Mouse (Mus musculus) regulatory T cell (primary cell): ENCODE results near the gene Itpka.
"Not testable (repeated sequence)": the region's sequence is repeated elsewhere in the genome, so short reads cannot be mapped to it uniquely, and the experiment has no call there.

Experiments used
- in situ Hi-C: fragments of 300-600 bp; cut with MboI, MseI; formaldehyde crosslinking; loops from one replicate; pipeline ENCODE4 v1.15.1; 2025; ENCODE audit warnings: high pct_unique_total_duplicates

Itpka gene

DNA sequence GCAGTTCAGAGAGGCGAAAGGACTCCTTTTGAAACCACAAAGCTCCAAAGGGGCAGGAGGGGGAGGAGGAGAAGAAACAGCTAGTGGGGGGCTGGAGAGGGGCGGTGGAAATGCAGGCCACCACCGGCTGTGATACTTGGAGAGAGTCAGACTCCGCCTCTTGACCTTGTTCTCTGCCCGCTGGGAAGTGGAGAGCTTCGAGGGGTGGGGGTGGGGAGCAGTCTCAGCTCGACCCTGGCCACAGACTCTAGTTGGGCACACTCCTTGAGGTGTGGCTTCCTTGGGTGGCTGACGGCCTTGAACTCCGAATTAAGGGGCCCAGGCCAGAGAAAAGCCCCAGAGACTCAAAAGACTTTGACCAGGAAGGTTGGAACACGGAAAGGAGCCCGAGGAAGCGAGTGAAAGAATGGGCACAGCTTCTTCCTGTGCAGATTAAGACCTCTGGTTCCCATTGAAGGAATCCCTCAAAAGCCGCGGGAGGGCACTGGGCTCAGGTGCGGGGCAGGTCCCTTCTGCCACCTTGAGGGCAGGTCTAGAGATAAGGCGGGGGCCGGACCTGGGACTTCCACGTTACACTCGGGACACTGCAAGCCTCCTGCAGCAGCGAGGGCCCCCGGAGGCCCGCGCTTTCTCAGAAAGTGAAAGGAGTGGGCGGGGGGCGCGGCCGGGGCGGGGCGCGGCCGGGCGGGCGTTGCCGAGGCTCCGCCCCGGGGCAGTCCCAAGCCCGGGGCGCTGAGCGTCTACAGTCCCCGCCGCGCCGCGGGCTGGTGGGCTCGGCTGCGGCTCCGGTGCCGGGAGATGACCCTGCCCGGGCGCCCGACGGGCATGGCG lies at the start of gene Itpka:
Gene Itpka (plus strand): TSS at position 757 of the 831 bp plus-strand sequence.
- in situ Hi-C loops = no loop called here

DNA sequence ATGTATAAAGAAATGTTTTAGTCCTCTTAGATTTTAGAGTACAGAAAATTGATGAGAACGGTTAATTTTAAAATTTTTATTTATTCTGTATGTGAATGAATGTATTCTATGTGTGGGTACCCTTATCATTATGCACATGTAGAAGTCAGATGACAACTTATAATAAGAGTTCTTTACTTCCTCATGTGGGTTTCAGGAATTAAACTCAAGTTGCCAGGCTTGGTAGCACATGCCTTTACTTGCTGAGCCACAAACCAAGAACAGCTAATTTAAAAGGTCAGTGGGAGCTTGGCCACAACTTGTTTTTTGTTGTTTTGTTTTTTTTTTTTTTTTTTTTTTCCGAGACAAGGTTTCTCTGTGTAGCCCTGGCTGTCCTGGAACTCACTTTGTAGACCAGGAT lies 47.3 kb upstream of the Itpka start:
- in situ Hi-C loops = no loop called here

DNA sequence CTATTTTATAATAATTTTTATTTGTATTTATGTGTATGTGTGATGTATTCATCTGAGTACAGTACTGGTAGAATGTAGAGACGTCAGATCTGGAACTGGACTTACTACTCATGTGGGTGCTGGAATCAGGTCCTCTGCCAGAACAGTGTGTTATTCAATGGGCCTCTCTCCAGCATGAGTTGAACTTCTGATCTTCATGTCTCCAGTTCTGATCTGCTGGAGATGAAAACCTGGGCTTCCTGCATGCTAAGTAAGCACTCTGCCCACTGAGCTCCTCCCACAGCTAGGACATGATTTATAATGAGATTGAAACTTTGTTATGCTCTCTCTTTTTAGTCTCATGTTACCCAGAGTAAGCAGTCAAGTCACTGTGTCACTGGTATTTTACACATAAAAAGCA lies 46.0 kb upstream of the Itpka start:
- in situ Hi-C loops = no loop called here

DNA sequence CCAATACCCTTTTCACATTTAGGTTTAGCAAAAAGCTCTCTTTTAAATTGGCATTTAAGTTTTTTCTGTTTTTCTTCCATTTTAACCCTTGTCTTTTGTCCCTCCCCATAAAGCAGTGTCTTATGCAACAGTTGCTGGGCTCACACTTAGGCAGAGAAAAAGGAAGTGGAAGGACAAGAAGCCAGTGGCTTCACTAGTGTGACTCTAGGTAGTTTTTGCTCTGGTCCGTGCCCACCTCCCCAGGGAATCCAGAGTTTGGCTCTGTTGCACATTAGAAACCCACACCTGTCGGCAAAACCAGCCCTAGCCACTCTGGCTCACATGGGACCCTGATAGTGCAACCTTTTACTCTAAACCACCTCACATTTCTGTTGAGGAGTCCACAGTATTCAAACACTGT lies 43.7 kb upstream of the Itpka start:
- in situ Hi-C loops = no loop called here

DNA sequence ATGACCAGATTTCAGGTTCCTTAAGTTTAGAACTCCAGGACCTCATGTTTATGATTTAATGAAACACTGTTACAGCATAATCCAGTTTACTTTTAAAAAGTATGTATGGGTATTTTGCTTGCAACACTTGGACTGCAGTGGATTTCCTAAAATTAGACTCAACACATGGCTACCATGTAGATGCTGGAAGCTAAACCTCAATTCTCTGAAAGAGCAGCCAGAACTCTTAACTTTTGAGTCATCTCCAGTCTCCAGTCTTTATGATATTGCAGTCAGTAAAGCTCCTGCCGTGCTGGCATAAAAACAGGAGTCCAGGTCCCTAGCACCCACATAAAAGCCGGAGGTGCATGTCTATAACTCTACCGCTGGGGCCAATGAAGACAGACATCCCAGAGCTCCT lies 42.2 kb upstream of the Itpka start:
- in situ Hi-C loops = no loop called here

DNA sequence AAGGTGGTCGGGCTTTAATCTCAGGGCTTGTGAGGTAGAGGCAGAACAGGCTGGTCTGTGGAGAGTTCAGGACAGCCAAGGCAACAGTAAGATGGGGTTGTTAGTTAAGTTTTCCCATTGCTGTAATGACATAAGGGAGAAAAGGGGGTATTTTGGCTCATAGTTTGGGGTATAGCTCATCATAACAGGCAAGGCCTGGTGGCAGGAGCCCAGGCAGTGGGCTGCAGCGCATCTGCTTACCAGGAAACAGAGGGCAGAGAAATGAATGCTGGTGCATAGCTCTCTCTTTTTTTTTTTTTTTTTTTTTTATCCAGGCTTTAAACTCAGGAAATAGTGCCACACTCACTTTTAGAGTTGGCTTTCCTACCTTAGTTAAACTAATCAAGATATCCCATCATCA lies 39.0 kb upstream of the Itpka start:
- in situ Hi-C loops = no loop called here

DNA sequence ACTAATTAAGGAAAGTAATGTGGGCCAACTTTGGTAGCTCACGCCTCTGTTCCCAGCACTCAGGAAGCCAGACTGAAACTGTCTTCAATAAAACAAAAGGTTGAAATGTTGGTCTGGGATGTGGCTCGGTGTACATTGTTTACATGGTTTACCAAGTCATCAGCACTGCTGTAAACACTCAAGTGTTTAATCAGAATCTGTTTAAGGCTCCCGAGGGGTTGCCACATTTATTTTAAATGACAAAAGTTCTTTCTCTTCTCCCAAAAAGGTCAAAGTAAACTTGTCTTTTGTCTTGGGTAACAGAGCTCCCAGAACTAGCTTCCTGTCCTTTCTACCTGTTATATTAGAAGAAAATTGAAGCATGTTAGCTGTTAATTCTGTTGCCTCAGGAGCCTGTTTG lies 34.5 kb upstream of the Itpka start:
- in situ Hi-C loops = no loop called here

DNA sequence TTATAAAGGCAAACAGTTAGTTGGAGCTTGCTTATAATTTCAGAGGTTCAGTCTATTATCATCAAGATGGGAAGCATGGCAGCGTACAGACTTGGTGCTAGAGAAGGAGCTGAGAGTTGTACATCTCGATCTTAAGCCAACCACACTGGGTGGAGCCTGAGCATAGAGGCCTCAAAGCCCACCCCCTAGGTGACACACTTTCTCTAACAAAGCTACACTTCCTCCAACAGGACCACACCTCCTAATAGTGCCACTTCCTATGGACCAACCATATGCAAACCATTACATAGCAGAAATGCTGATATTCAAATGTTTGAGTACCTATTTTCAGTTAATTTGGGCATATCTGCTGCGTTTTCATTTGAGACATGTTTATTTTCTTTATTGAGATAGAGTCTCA lies 32.1 kb upstream of the Itpka start:
- in situ Hi-C loops = no loop called here

DNA sequence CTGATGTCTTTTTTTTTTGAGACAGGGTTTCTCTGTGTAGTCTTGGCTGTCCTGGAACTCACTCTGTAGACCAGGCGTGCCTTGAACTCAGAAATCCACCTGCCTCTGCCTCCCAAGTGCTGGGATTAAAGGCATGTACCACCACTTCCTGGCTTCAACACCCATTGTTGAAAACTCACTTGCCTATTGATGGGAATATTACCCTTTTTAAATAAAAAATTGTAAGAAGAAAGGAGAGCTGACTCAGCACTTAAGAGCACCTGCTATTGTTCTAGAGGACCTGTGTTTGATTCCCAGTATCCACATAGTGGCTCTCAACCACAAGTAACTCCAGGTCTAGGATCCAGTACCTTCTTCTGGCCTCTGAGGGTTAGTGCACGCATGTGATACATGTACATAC lies 26.3 kb upstream of the Itpka start:
- in situ Hi-C loops = not testable (repeated sequence)

DNA sequence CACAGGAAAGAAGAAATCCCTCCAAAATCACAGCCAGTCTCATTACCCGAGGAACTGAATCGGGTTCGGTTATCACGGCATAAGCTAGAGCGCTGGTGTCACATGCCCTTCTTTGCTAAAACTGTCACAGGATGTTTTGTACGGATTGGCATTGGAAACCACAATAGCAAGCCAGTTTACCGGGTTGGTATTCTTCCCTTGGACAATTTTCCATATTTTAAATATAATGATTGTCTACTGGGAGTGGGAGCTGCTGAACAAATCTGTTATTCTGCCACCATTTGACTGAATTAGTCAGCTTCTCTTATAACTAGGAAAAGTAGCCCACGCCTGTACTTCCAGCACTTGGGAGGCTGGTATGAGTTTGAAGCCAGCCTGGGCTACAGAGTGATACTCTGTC lies 21.1 kb upstream of the Itpka start:
- in situ Hi-C loops = no loop called here

DNA sequence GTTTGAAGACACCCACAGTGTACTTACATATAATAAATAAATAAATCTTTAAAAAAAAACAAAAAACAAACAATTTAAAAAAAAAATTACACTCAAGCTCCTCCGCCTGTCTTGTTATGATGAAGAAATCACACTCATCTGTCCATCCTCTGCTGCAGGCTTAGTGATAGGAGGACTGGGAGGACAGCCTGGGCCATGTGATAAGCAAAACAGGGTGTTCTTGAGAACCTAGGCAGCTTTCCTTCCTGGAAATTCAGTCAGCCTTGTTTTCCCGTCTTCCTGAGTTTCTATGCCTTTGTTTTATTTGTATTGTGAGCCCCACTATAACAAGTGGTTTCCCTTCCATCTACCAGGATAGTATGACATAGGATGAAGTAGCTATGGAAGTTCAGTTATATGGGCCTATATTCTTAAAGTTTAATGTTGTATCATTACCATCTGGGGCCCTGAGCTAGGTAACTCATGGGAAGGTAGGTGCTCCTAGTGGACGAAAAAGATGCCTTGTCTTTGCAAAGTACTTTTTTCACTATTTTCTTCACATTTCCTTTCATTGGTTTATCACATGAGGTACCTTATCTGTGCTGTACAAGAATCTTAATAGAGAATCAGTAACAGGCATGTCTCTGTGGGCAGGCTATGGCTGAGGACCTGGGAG lies 14.2 kb upstream of the Itpka start:
- in situ Hi-C loops = no loop called here

DNA sequence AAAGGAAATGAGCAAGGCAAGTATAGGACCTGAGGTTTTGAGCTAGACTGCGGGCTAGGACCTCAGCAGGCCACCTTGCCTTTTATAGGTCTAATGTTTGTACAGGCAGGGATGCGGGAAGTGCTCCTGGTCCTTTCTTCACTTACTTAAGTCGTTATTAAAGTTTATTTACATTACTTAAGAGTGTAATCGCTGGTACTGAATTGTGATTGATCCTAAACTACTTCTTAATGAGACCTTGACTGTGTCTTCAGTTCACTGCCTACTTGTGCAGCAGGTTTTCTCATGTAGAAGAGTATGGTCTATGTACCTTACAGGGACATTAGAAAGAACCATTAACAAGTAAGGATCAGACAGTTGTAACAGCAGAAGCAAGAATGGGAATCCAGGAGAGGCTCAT lies 11.4 kb upstream of the Itpka start:
- in situ Hi-C loops = no loop called here

DNA sequence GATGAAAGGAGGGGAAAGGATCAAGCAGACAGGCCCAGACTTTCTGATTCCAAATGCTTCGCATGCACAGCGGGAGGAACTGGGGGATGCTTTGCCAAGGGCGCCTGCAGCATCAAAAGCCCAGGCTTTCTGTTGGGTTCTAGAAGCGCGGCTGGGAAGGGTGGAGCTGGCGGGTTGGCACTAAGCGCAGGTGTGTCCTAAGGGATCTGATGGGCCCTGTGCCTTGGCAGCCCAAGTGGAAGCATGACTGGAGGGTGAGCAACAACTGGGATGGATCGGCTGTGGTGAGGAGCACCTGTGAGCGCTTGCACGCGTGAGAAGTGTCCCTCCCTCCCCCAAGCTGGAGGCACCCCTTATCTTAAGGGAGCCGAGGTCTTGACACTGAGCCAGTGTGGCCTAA lies 5.0 kb upstream of the Itpka start:
- in situ Hi-C loops = no loop called here

DNA sequence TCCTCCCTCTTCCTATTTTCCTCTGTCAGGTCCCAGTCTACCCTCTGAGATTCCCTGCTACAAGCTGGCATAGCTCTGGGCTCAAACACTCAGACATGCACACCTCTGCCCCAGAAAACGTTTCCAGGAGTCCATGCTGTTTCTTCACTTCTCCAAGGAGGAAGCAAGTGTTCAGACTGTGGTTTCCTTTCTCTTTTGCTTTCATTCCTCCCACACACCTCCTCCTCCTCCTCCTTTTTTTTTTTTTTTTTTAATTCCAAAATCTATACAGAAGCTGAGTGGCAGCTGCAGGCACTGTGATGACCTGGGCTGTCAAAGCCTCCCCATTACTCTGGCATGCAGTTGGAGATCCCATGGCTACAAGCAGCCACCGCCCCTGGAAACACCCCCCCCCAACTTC lies 1.6 kb upstream of the Itpka start:
- in situ Hi-C loops = no loop called here

DNA sequence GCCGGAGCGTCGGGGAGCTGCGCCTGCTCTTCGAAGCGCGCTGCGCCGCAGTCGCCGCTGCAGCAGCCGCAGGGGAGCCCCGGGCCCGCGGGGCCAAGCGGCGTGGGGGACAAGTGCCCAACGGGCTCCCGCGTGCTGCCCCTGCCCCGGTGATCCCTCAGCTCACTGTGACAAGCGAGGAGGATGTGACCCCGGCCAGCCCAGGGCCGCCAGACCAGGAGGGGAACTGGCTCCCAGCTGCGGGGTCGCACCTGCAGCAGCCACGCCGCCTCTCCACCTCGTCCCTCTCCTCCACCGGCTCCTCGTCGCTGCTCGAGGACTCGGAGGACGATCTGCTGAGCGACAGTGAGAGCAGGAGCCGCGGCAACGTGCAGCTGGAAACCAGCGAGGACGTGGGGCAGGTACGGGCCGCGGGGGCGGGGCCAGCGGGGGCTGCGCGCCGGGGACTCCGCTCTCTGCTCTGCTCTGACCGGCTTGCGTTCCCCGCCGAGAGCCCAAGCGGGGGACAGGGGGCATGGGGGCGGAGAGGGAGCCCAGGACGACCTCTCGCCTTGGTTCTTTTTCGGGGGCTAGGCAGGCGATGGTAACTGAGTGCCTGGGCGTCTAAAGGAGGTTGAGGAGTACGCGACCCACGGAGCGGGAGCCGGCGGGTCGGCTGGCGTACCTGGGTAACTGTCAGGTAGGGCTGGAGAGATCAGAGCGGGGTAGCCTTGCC lies 481 bp downstream of the Itpka start:
- in situ Hi-C loops = no loop called here

DNA sequence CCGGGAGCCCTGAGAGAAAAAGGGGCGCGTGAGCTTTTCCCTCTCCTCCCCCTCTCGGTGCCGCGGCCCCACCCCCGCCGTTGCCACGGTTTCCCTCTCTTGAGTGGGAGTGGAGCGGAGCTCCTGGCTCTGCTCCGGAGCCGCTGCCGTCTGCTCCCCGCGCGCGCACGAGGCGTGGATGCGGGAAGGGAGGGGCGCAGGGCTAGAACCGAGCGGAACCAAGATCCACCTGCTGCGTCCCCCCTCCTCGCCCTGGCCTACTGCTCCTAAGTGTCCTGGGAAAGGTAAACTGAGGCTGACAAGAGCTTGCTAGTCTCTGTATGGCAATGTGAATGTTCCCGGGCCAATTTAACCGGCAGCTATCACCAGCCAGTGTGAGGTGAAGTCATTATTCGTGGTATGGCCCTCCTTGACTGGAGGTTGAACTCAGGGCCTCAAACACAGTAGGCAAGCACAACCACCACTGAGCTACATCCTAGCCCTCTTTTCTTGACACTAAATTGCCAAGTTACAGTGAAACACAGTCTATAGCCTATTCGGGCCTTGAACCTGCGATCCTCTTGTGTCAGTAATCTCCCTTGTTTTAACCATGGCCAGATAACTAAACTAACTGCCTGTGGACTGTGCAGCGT lies 1.2 kb downstream of the Itpka start:
- in situ Hi-C loops = no loop called here

DNA sequence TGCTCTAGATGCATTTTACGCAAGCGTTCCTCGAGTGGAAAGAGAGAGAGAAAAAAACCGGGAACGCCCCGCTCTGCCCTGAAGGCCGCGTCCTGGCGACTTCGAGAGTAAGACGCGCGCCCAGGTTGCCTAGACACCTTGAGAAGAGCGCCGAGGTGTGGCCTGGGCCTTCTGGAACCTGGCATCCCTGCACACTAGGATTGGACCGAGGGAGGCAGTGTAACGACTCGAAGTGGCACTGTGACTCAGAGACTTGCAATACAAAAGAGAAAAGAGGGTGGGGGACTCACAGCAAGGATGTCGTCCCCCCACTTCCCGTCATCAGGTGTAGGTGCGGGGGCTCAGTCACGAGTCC lies 1.6 kb downstream of the Itpka start:
- in situ Hi-C loops = no loop called here

DNA sequence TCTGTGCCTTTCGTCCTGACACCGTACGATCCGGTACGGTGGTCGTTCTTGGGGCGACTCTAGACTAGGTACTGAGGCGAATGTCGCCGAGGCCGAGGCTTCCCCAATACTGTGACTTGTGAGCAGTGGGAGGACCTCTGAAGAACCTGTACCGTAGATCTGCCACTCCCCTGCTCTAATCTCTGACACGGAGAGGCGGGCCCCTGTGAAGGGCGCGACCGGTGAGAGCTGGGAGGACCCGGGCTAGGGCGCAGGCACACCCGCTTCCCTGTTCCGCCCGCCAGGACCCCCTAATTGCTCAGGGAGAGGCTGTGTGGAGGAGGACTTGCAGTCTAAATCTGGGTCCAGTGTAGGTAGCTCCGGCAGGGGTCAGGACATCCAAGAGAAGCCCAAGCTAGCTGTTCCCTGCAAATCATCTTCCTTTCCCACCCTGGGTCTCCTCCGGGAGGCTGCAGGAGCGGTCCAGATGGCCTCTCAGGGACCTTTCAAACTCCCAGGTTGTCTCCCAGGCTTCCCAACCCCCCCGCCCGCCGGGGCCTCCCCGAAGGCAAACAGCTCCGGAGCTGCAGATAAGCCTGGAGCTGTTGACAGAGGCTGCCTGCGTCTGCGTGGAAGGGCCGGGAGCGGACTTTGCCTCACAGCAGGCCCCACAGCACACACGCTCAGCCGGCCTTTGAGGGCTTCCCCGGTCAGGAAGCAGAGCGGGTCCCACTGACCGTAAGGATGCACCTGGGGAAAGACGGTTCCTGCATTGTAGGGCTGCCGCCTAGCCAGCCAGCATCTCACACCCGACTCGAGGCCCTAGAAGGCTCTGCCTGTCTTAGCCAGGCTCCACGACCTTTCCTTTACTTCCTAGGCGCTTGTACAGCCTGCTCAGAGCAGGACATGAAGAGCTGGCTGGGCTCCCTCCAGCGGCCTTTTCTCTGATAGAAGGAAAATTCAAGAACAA lies 2.3 kb downstream of the Itpka start:
- in situ Hi-C loops = no loop called here

DNA sequence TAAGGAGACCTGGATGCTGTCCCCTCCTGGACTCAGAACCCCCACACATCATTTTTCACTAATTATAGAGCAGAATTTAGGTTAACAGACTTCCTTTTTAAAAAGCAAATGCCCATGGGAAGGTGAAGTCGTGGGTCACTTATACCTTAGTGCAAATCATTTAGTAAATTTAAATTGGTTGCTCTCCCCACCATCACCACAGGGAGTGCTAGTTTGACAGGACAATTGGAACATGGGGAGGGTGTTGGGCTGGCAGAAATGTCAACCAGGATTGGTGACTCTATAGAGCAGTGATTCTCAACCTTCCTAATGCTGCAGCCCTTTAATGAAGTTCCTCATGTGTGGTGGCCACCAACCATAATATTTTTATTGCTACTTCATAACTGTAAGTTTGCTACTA lies 3.1 kb downstream of the Itpka start:
- in situ Hi-C loops = no loop called here

DNA sequence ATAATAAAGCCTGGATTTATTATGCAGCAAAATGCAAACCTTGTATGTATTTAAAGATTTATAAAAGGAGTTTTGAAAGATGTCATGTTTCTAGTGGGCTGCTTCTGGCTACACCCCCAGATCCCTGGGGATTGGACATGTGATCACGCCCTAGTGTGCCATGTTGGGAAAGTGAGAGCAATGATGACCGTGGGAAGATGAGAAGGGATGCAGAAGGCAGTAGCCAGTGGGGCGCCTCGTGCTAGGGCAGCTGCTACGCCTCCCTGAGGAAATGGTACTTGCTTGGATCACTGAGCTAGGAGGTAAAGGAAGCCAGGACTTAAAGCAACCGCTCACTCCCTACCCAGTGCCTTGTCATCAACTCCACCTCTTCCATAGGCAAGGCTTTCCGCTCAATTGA lies 5.4 kb downstream of the Itpka start:
- in situ Hi-C loops = no loop called here

DNA sequence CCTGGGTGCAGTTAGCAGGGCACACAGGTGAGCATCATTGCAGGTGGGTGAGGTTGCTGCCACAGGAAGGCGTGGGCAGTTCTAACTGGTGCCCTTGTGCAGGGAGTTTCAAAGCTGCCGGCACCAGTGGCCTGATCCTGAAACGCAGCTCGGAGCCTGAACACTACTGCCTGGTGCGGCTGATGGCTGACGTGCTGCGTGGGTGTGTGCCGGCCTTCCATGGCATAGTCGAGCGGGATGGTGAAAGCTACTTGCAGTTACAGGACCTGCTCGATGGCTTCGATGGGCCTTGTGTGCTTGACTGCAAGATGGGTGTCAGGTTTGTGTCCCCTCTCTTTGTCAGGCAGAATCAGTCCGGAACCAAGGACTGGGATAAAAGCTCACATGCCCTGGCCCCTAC lies 7.1 kb downstream of the Itpka start:
- in situ Hi-C loops = no loop called here
